Mouse (Mus musculus) spleen, postnatal 36 days (tissue): Measurements from ENCODE around the gene Krtcap2.
"Not testable (repeated sequence)": the region's sequence is repeated elsewhere in the genome, so short reads cannot be mapped to it uniquely, and the experiment has no call there.

Experiments used
- DNase-seq, 2 experiments: peaks; one replicate each; pipeline ENCODE4 v3.0.0; 2022; ENCODE audit warnings: low spot score in 2 of 2, mixed read lengths in 1 of 2

The Krtcap2 gene

GRCm38 (mm10) chr3:89245688-89246171, at the start of gene Krtcap2:
TSS of gene Krtcap2 (plus strand) at chr3:89245966.
- DNase-seq, result no peak

- DNase-seq, result peak; percentile 93 to 94
Measured at GRCm38 (mm10) chr3:89195979-89196877, 49.5 kb upstream of the Krtcap2 start.

GRCm38 (mm10) chr3:89199839-89200238, 45.9 kb upstream of the Krtcap2 start:
- DNase-seq, result no peak

GRCm38 (mm10) chr3:89202253-89203141, 43.3 kb upstream of the Krtcap2 start, which contains the start of gene Gba:
TSS of gene Gba (plus strand) at chr3:89202928.
- DNase-seq, result peak; percentile 79 to 86

GRCm38 (mm10) chr3:89203142-89203514, 42.6 kb upstream of the Krtcap2 start:
- no peak for DNase-seq

- no peak for DNase-seq
Measured at GRCm38 (mm10) chr3:89206079-89206478, 39.7 kb upstream of the Krtcap2 start.

GRCm38 (mm10) chr3:89206695-89207094, 39.1 kb upstream of the Krtcap2 start:
- no peak for DNase-seq

- no peak for DNase-seq
Measured at GRCm38 (mm10) chr3:89208075-89208657, 37.6 kb upstream of the Krtcap2 start.

- DNase-seq, result no peak
Measured at GRCm38 (mm10) chr3:89208736-89209135, 37.0 kb upstream of the Krtcap2 start.

GRCm38 (mm10) chr3:89209731-89210130, 36.0 kb upstream of the Krtcap2 start:
- no peak for DNase-seq

GRCm38 (mm10) chr3:89210162-89210561, 35.6 kb upstream of the Krtcap2 start:
- DNase-seq, result no peak

GRCm38 (mm10) chr3:89210731-89211130, 35.0 kb upstream of the Krtcap2 start:
- no peak for DNase-seq

GRCm38 (mm10) chr3:89213803-89214530, 31.8 kb upstream of the Krtcap2 start:
- DNase-seq, result peak; percentile 88 to 90

- no peak for DNase-seq
Measured at GRCm38 (mm10) chr3:89214681-89215411, 30.9 kb upstream of the Krtcap2 start, which contains the start of gene Thbs3. TSS of gene Thbs3 (plus strand) at chr3:89215180.

GRCm38 (mm10) chr3:89215853-89216252, 29.9 kb upstream of the Krtcap2 start:
- DNase-seq, result peak; percentile 71 to 74

GRCm38 (mm10) chr3:89216407-89216806, 29.4 kb upstream of the Krtcap2 start:
- DNase-seq, result not testable (repeated sequence)

GRCm38 (mm10) chr3:89218271-89218670, 27.5 kb upstream of the Krtcap2 start:
- DNase-seq, result no peak

GRCm38 (mm10) chr3:89219546-89219945, 26.2 kb upstream of the Krtcap2 start:
- no peak for DNase-seq

- DNase-seq, result no peak
Measured at GRCm38 (mm10) chr3:89221167-89221566, 24.6 kb upstream of the Krtcap2 start.

- no peak for DNase-seq
Measured at GRCm38 (mm10) chr3:89224796-89225195, 21.0 kb upstream of the Krtcap2 start.
